Mouse (Mus musculus) adrenal gland, adult 2 months (tissue): ENCODE measurements around the gene Agfg1. TPM values are rescaled to one million over a fixed set of nuclear protein-coding genes. Genes with fewer than 3 reads are reported as not detected.
"Not testable (repeated sequence)": the region's sequence is repeated elsewhere in the genome, so short reads cannot be mapped to it uniquely, and the experiment has no call there.

Experiments used
- DNase-seq: peaks from one replicate; pipeline ENCODE4 v3.0.0; 2021
- microRNA-seq, 2 experiments: library from miRNA; unstranded; fragments of <30 nt; microRNA quantifications; one replicate each; pipeline ENCODE4 v1.2.0; 2021
- polyA plus RNA-seq: library from polyadenylated mRNA; depleted of rRNA; stranded (reverse); fragments of >200 nt; gene quantifications from 2 replicates; pipeline ENCODE4 v1.2.3, GENCODE M21; 2012; rRNA removed
- total RNA-seq, 2 experiments: library from RNA; stranded (reverse); gene quantifications; 2 replicates each; pipeline ENCODE4 v1.2.3; 2021

Gene Agfg1
- total and polyA plus RNA-seq, 3 experiments, result 33.3 to 54.5 (median 52.7) TPM

GRCm38 (mm10) chr1:82905886-82906285 is 66.6 kb downstream of the Agfg1 start:
- no peak for DNase-seq

DNA sequence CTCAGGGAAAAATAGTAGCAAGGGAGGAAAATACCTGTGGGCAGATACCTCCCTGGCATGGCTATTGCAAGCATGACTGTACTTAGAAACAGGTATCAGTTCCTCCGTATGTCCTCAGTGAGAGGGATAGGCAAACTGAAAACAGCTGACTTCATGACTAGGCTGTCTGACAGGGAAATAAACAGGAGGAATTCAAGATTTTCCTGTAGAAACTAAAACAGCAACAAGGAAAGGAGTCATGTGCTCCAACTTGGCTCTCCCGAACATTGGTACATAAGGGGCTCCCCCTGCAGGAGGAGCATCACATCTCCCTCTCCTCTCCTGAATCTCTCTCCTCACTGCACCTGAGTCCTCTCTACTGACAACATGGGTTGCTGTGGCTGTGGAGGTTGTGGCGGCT is 73.7 kb downstream of the Agfg1 start, which contains the start of gene A030005L19Rik:
A030005L19Rik (plus strand) TSS at position 301 of the 400 bp plus-strand sequence.
- DNase-seq, result no peak

GRCm38 (mm10) chr1:82913434-82913833 is 74.2 kb downstream of the Agfg1 start:
- DNase-seq, result not testable (repeated sequence)

DNA sequence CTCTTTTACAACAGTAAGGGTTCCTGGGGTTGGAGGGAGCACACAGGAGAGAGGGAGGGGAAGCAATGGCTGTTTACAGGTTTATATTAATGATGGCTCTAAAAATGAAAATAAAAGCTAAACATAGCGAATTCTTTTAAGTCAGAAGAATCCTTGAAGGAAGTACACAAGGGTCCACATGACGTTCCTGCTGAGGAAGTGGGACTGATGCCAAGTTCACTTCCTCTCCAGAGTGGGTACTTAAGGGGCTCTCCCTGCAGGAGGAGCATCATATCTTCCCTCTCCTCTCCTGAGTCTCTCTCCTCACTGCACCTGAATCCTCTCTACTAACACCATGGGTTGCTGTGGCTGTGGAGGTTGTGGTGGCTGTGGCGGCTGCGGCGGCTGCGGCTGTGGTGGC is 85.4 kb downstream of the Agfg1 start, which contains the start of gene A030014E15Rik:
A030014E15Rik (plus strand) TSS at position 268 of the 400 bp plus-strand sequence.
- DNase-seq, result no peak

- DNase-seq, result not testable (repeated sequence)
These were observed 91.3 kb downstream of the Agfg1 start for GRCm38 (mm10) chr1:82930558-82930957.

DNA sequence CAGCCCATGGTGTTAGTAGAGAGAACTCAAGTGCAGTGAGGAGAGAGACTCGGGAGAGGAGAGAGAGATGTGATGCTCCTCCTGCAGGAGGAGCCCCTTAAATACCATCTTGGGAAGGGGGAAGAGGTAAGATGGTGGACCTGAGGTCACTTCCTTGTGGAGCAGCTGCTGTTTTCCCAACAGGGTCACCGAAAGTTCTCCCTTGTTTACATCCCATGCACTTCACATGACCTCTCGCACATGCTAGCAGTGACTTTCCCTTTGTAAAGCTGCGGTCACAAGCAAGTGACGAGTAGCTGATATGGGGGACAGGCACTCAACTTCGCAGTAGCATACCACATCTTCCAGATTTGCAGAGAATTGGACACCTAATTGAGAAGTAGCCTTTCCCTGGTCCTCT is 92.0 kb downstream of the Agfg1 start, which contains the start of gene Gm6217:
Gm6217 (minus strand) TSS at position 74 of the 400 bp plus-strand sequence.
- DNase-seq, result not testable (repeated sequence)

- no peak for DNase-seq
These were observed 99.4 kb downstream of the Agfg1 start for GRCm38 (mm10) chr1:82938666-82939065.

GRCm38 (mm10) chr1:82942505-82942904 is 103.2 kb downstream of the Agfg1 start:
- not testable (repeated sequence) for DNase-seq

DNA sequence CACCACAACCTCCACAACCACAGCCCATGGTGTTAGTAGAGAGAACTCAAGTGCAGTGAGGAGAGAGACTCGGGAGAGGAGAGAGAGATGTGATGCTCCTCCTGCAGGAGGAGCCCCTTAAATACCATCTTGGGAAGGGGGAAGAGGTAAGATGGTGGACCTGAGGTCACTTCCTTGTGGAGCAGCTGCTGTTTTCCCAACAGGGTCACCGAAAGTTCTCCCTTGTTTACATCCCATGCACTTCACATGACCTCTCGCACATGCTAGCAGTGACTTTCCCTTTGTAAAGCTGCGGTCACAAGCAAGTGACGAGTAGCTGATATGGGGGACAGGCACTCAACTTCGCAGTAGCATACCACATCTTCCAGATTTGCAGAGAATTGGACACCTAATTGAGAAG is 104.0 kb downstream of the Agfg1 start, which contains the start of gene A030003K21Rik:
A030003K21Rik (minus strand) TSS at position 94 of the 400 bp plus-strand sequence.
- not testable (repeated sequence) for DNase-seq

DNA sequence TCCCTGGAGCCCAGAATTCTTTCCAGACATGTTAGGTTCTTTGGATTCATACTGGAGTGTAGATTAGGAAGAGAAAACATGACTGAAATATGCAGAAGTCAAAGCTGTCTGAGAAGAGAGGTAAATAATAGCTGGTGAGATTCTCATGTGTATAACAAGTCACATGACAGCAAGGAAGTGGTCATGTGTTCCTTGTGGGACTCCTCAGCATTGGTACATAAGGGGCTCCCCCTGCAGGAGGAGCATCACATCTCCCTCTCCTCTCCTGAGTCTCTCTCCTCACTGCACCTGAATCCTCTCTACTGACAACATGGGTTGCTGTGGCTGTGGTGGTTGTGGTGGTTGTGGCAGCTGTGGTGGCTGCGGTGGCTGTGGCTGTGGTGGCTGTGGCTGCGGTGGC is 106.7 kb downstream of the Agfg1 start:
- not testable (repeated sequence) for DNase-seq

DNA sequence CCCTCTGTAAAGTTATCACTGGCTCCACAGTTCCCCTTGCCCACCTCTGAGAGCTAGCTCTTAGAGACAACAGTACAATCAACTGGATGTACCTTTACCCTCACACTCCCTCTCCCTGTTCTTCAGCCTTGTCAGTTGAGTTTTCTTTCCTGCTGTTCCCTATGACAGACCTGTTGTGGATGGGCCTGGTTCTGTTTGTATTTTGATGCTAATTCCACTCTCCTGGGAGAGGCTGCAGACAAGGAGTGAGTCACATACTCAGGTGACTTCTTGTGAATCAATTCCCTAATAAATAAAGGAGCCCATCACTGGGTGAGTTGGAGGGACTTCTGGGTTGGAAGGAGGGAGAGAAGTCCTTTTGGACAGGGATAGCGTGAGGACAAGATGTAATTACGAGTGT is 109.3 kb downstream of the Agfg1 start:
- DNase-seq, result no peak

Small RNA genes lying within 50 kb of the gene (microRNA-seq; reads per million reads assigned to microRNA genes)
- gene Gm22396, result 0.88 to 1.2 reads per million in 2 experiments

Other genes with a start within 250 kb of the Agfg1 start
- 100 to 1,000 TPM; 133 to 135 TPM for gene Mff, start 114.6 kb upstream of the Agfg1 start, total RNA-seq
- 242 and 318 TPM in 2 replicates for gene Mff, start 114.6 kb upstream of the Agfg1 start, polyA plus RNA-seq
- not detected for gene Tm4sf20, start 71.0 kb upstream of the Agfg1 start, total RNA-seq
- not detected in 2 replicates for gene Tm4sf20, start 71.0 kb upstream of the Agfg1 start, polyA plus RNA-seq
- gene Gm47791, start 68.2 kb upstream of the Agfg1 start, total RNA-seq, result not detected
- not detected in 2 replicates for gene Gm47791, start 68.2 kb upstream of the Agfg1 start, polyA plus RNA-seq
- gene A030005L19Rik, start 73.8 kb downstream of the Agfg1 start, total RNA-seq, result not detected
- gene A030005L19Rik, start 73.8 kb downstream of the Agfg1 start, polyA plus RNA-seq, result 0.13 and 0.38 TPM in 2 replicates
- not detected for gene A030014E15Rik, start 85.4 kb downstream of the Agfg1 start, total RNA-seq
- gene A030014E15Rik, start 85.4 kb downstream of the Agfg1 start, polyA plus RNA-seq, result not detected in 2 replicates
- not detected for gene Gm6217, start 91.9 kb downstream of the Agfg1 start, total RNA-seq
- not detected in 2 replicates for gene Gm6217, start 91.9 kb downstream of the Agfg1 start, polyA plus RNA-seq
- gene A030003K21Rik, start 103.9 kb downstream of the Agfg1 start, total RNA-seq, result not detected
- gene A030003K21Rik, start 103.9 kb downstream of the Agfg1 start, polyA plus RNA-seq, result not detected in 2 replicates
- not detected for gene Gm7544, start 116.5 kb downstream of the Agfg1 start, total RNA-seq
- not detected in 2 replicates for gene Gm7544, start 116.5 kb downstream of the Agfg1 start, polyA plus RNA-seq
- gene Gm47955, start 120.8 kb downstream of the Agfg1 start, total RNA-seq, result not detected
- not detected in 2 replicates for gene Gm47955, start 120.8 kb downstream of the Agfg1 start, polyA plus RNA-seq
- not detected for gene Gm47959, start 161.1 kb downstream of the Agfg1 start, total RNA-seq
- not detected in 2 replicates for gene Gm47959, start 161.1 kb downstream of the Agfg1 start, polyA plus RNA-seq
- gene Slc19a3, start 199.0 kb downstream of the Agfg1 start, total RNA-seq, result under 1 TPM; 0.14 to 0.26 TPM
- 0.15 and 0.25 TPM in 2 replicates for gene Slc19a3, start 199.0 kb downstream of the Agfg1 start, polyA plus RNA-seq
- gene Krtap28-10, start 203.0 kb downstream of the Agfg1 start, total RNA-seq, result not detected
- not detected in 2 replicates for gene Krtap28-10, start 203.0 kb downstream of the Agfg1 start, polyA plus RNA-seq
- gene Gm47969, start 205.4 kb downstream of the Agfg1 start, total RNA-seq, result not detected
- gene Gm47969, start 205.4 kb downstream of the Agfg1 start, polyA plus RNA-seq, result not detected in 2 replicates
- not detected for gene A030005K14Rik, start 219.9 kb downstream of the Agfg1 start, total RNA-seq
- not detected in 2 replicates for gene A030005K14Rik, start 219.9 kb downstream of the Agfg1 start, polyA plus RNA-seq
- gene Krtap28-13, start 221.4 kb downstream of the Agfg1 start, total RNA-seq, result not detected
- gene Krtap28-13, start 221.4 kb downstream of the Agfg1 start, polyA plus RNA-seq, result not detected in 2 replicates